In the genomic region with DNA sequence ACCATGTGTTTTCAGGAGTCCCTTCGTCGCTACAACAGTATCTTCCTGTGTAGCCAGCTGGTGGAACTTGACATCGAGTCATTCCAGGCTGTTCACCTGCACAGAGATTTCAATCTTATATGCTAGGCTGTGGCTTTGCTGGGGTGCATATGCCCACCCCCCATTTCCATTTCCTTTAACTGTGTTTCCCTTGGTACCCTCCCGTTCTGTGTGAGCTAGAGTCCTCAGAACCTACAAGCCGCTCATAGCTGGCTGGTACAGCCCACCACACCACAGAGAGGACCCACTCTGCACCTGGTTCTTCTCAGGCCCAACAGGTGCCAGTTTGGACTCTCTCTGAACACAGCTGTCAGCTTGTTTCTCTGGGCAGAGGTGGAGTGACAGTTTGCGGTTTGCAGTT, we compare ENCODE assay signal across 18 mouse cellular contexts.
DNase-seq lines count a peak whose midpoint lies in the region; ATAC-seq lines count a peak whose summit lies in the region.
"Had no signal": no experiment of that assay in that cellular context is flagged by ENCODE, and none has a peak within 500 bp of the region (broad histone marks: within the 10 kb centered on the region; RNA-seq: fewer than 3 reads in every experiment).

No protein-coding gene starts in this region.

- H3K27ac ChIP-seq in heart, embryonic 16.5 days (ENCODE audit: low read length) = no peak overlapping the region
- no peak overlapping the region for H3K27ac ChIP-seq in forebrain, embryonic 11.5 days (ENCODE audit: low read depth, low read length)
- no peak overlapping the region for H3K27ac ChIP-seq in forebrain, embryonic 16.5 days (ENCODE audit: low read length)
- H3K27ac ChIP-seq: embryonic facial prominence, embryonic 13.5 days; forebrain, embryonic 13.5 days; heart, embryonic 10.5 days; hindbrain, embryonic 15.5 days had no signal

- peak; percentile 65; the same call in 1 of the 2 replicates for ATAC-seq in heart, embryonic 16.5 days (replicated peaks; ENCODE audit: extremely low read depth, insufficient read depth, low FRiP score)
- ATAC-seq in forebrain, embryonic 11.5 days (replicated peaks; ENCODE audit: low FRiP score) = no peak
- no peak for ATAC-seq in forebrain, embryonic 16.5 days
- ATAC-seq: activated CD4-positive, CD25-positive, alpha-beta regulatory T cell, adult 4 months; forebrain, embryonic 13.5 days had no signal

- DNase-seq in heart, postnatal 36 days = no peak
- DNase-seq in naive thymus-derived CD4-positive, alpha-beta T cell, adult 2 months (ENCODE audit: low read depth) = peak; percentile 1
- DNase-seq in thymus, postnatal 14 days = peak; percentile 10
- no peak for DNase-seq in forebrain, embryonic 11.5 days (ENCODE audit: low spot score)
- no peak for DNase-seq in cerebellum, postnatal 10 days
- DNase-seq: adrenal gland, postnatal 14 days; cerebellum, adult 11-12 months; cerebellum, adult 9-10 months; cerebellum, postnatal 36 days; gastrocnemius, postnatal 36 days; heart, adult 18-20 months had no signal

- WGBS in heart, embryonic 16.5 days = 81% methylated on average over 6 of the region's 6 CpGs
- WGBS in forebrain, embryonic 11.5 days = 95% methylated on average over 6 of the region's 6 CpGs
- 93% methylated on average over 6 of the region's 6 CpGs for WGBS in forebrain, embryonic 16.5 days

- no peaks in the 10 kb centered on the region for H3K27me3 ChIP-seq in heart, embryonic 16.5 days (ENCODE audit: control insufficient read depth, insufficient read depth, low read length)
- H3K27me3 ChIP-seq in forebrain, embryonic 11.5 days (ENCODE audit: control insufficient read depth, insufficient read depth, low read length) = no peaks in the 10 kb centered on the region
- H3K27me3 ChIP-seq in forebrain, embryonic 16.5 days (replicated peaks; ENCODE audit: control insufficient read depth, insufficient read depth, low read length) = no peaks in the 10 kb centered on the region
- H3K27me3 ChIP-seq: embryonic facial prominence, embryonic 13.5 days; forebrain, embryonic 13.5 days; hindbrain, embryonic 15.5 days had no signal

- no peak overlapping the region for H3K9ac ChIP-seq in heart, embryonic 16.5 days (ENCODE audit: low read length)
- no peak overlapping the region for H3K9ac ChIP-seq in forebrain, embryonic 11.5 days (ENCODE audit: low read length)
- no peak overlapping the region for H3K9ac ChIP-seq in forebrain, embryonic 16.5 days (replicated peaks; ENCODE audit: low read depth, low read length)
- H3K9ac ChIP-seq: embryonic facial prominence, embryonic 13.5 days; forebrain, embryonic 13.5 days; hindbrain, embryonic 15.5 days had no signal

- intact Hi-C loops in heart, postnatal 36 days (cut with DNase I) = no loop called here

- no peaks in the 10 kb centered on the region for H3K4me1 ChIP-seq in heart, embryonic 16.5 days (ENCODE audit: control insufficient read depth, insufficient read depth, low read length)
- no peaks in the 10 kb centered on the region for H3K4me1 ChIP-seq in forebrain, embryonic 11.5 days (replicated peaks; ENCODE audit: control insufficient read depth, insufficient read depth, low read length)
- no peaks in the 10 kb centered on the region for H3K4me1 ChIP-seq in forebrain, embryonic 16.5 days (replicated peaks; ENCODE audit: control insufficient read depth, insufficient read depth, low read length)
- H3K4me1 ChIP-seq: embryonic facial prominence, embryonic 13.5 days; forebrain, embryonic 13.5 days; hindbrain, embryonic 15.5 days had no signal

- no peaks in the 10 kb centered on the region for H3K36me3 ChIP-seq in heart, embryonic 16.5 days (ENCODE audit: control insufficient read depth, insufficient read depth)
- no peaks in the 10 kb centered on the region for H3K36me3 ChIP-seq in forebrain, embryonic 11.5 days (ENCODE audit: control insufficient read depth, insufficient read depth, low read length)
- H3K36me3 ChIP-seq in forebrain, embryonic 16.5 days (ENCODE audit: control insufficient read depth, insufficient read depth) = no peaks in the 10 kb centered on the region
- H3K36me3 ChIP-seq: embryonic facial prominence, embryonic 13.5 days; heart, embryonic 10.5 days; hindbrain, embryonic 15.5 days had no signal

- no peak overlapping the region for H3K4me3 ChIP-seq in heart, embryonic 16.5 days (ENCODE audit: low read length)
- H3K4me3 ChIP-seq in forebrain, embryonic 11.5 days (ENCODE audit: low read depth, low read length) = no peak overlapping the region
- no peak overlapping the region for H3K4me3 ChIP-seq in forebrain, embryonic 16.5 days (replicated peaks; ENCODE audit: low read length)
- H3K4me3 ChIP-seq: embryonic facial prominence, embryonic 13.5 days; forebrain, embryonic 13.5 days; heart, embryonic 10.5 days; hindbrain, embryonic 15.5 days had no signal

- peaks cover 9% of the 10 kb centered on the region for H3K9me3 ChIP-seq in heart, embryonic 16.5 days (replicated peaks; ENCODE audit: control insufficient read depth, low read length)
- no peaks in the 10 kb centered on the region for H3K9me3 ChIP-seq in forebrain, embryonic 11.5 days (ENCODE audit: control insufficient read depth, low read length)
- H3K9me3 ChIP-seq in forebrain, embryonic 16.5 days (ENCODE audit: control insufficient read depth, low read length) = 0 out of 2 replicates have a peak, but pooled peaks cover 2% of the 10 kb centered on the region
- H3K9me3 ChIP-seq: heart, embryonic 10.5 days; hindbrain, embryonic 15.5 days had no signal

- no peak overlapping the region for H3K4me2 ChIP-seq in heart, embryonic 16.5 days (ENCODE audit: low read depth, low read length)
- H3K4me2 ChIP-seq in forebrain, embryonic 11.5 days (ENCODE audit: low read depth, low read length, severe bottlenecking) = no peak overlapping the region
- H3K4me2 ChIP-seq in forebrain, embryonic 16.5 days (ENCODE audit: low read length) = no peak overlapping the region
- H3K4me2 ChIP-seq: embryonic facial prominence, embryonic 13.5 days; forebrain, embryonic 13.5 days; hindbrain, embryonic 15.5 days had no signal

Comparison
In these comparisons a context has a peak if more than half of its experiments do, and no peak if none do; other contexts are left out.
1. DNase-seq: peak in naive thymus-derived CD4-positive, alpha-beta T cell, adult 2 months (single experiment) and thymus, postnatal 14 days (single experiment); none in heart, postnatal 36 days (0 of 2), forebrain, embryonic 11.5 days (single experiment) and cerebellum, postnatal 10 days (0 of 2).